In genomic region chr12:86961589-86962344, GRCm38 (mm10) we compare ENCODE assay signal across 9 mouse cellular contexts. TPM values are rescaled to one million over a fixed set of nuclear protein-coding genes. Genes with fewer than 3 reads are reported as not detected.
DNase-seq lines count a peak whose midpoint lies in the region; ATAC-seq and TF ChIP-seq lines count a peak whose summit lies in the region.
"Had no signal": no experiment of that assay in that cellular context is flagged by ENCODE, and none has a peak within 500 bp of the region (broad histone marks: within the 10 kb centered on the region; RNA-seq: fewer than 3 reads in every experiment).

No protein-coding gene starts in this region.

- H3K4me1 ChIP-seq in lung, adult 2 months (ENCODE audit: control insufficient read depth, insufficient read depth, low read length): no peaks in the 10 kb centered on the region; the same call in 1 of the 2 replicates

- peak; percentile 51 for DNase-seq in gastrocnemius, adult 18-20 months (ENCODE audit: low spot score)
- DNase-seq in gastrocnemius, postnatal 4 days (ENCODE audit: low spot score in 2 of 2): no peak
- peak; percentile 50 for DNase-seq in brain, adult 2 months (ENCODE audit: low read depth, low spot score)
- peak; percentile 52 to 55 for DNase-seq in cerebellum, postnatal 36 days
- peak; percentile 58 for DNase-seq in lung, adult 2 months
- no peak for DNase-seq in ovary, postnatal 36 days (ENCODE audit: low spot score)
- DNase-seq in adrenal gland, postnatal 14 days: no peak

- no peak for ATAC-seq in monocyte, adult 5-6 weeks (replicated peaks; ENCODE audit: insufficient number of reproducible peaks, low FRiP score, low TSS enrichment, poor library complexity, severe bottlenecking)

- no peak for TF ChIP-seq POLR2A in lung, adult 2 months (IDR thresholded peaks at IDR 0.05; ENCODE audit: borderline replicate concordance, extremely low read depth, low read depth, low read length)

- H3K4me3 ChIP-seq in lung, adult 2 months (replicated peaks; ENCODE audit: extremely low read depth, low read depth, low read length): no peak overlapping the region

- WGBS in lung, adult 2 months: 71% methylated on average over 11 of the region's 11 CpGs

- TF ChIP-seq CTCF in lung, adult 2 months (IDR thresholded peaks at IDR 0.05; ENCODE audit: insufficient read depth, low read length): no peak

RNA-seq across cellular contexts. Expression of gene Cipc, which starts 14.9 kb away (rescaled TPM):
- 10 to 100 TPM; 30.9 to 34.6 TPM for total RNA-seq in gastrocnemius, adult 18-20 months (2021)
- 10 to 100 TPM; 21.5 to 31.1 TPM for total RNA-seq in gastrocnemius, postnatal 4 days (2021)
- 27.2 and 33.9 TPM in 2 replicates for polyA plus RNA-seq in lung, adult 2 months (2012; rRNA removed)
- total RNA-seq in monocyte, adult 5-6 weeks (2017): 25.1 to 34.7 TPM (median 25.9 TPM) in 3 replicates
- 26.2 and 29.1 TPM in 2 replicates for total RNA-seq in adrenal gland, postnatal 14 days (2021)

RNA-seq across cellular contexts. Expression of gene Zdhhc22, which starts 28.5 kb away (rescaled TPM):
- not detected for total RNA-seq in gastrocnemius, adult 18-20 months (2021)
- total RNA-seq in gastrocnemius, postnatal 4 days (2021): not detected
- polyA plus RNA-seq in lung, adult 2 months (2012; rRNA removed): 0.03 TPM in 1 of 2 replicates, not detected in the other
- total RNA-seq in monocyte, adult 5-6 weeks (2017): 0.38 TPM in 1 of 3 replicates, not detected in the others
- total RNA-seq in adrenal gland, postnatal 14 days (2021): 0.59 and 1.1 TPM in 2 replicates
- total RNA-seq: liver, adult 2 months had no signal
- polyA plus RNA-seq: liver, adult 2 months had no signal

RNA-seq across cellular contexts. Expression of gene Tmem63c, which starts 59.4 kb away (rescaled TPM):
- total RNA-seq in gastrocnemius, adult 18-20 months (2021): not detected
- total RNA-seq in gastrocnemius, postnatal 4 days (2021): under 1 TPM; 0.10 to 0.16 TPM
- polyA plus RNA-seq in lung, adult 2 months (2012; rRNA removed): 0.16 and 0.22 TPM in 2 replicates
- not detected in 3 replicates for total RNA-seq in monocyte, adult 5-6 weeks (2017)
- total RNA-seq in adrenal gland, postnatal 14 days (2021): 1.3 and 1.4 TPM in 2 replicates
- total RNA-seq: liver, adult 2 months had no signal
- polyA plus RNA-seq: liver, adult 2 months had no signal

Comparison
In these comparisons a context has a peak if more than half of its experiments do, and no peak if none do; other contexts are left out.
1. DNase-seq: peak in gastrocnemius, adult 18-20 months (single experiment), brain, adult 2 months (single experiment), cerebellum, postnatal 36 days (2 of 2) and lung, adult 2 months (single experiment); none in gastrocnemius, postnatal 4 days (0 of 2), ovary, postnatal 36 days (single experiment) and adrenal gland, postnatal 14 days (single experiment).